Mouse (Mus musculus) intestine, embryonic 16.5 days (tissue): ENCODE measurements around the gene Foxp1. TPM values are rescaled to one million over a fixed set of nuclear protein-coding genes. Genes with fewer than 3 reads are reported as not detected.

Experiments
- ATAC-seq: fragments of 200-750 bp; cut with Nextera tagmentation; 2 replicates; pipeline ENCODE4 v1.8.0; 2017; ENCODE audit warnings: moderate TSS enrichment, moderate library complexity
- H3K27ac ChIP-seq: fragments of 300-500 bp; sonication (generic); 2 replicates; pipeline ENCODE4 v1.5.1; 2014; ENCODE audit warnings: mild to moderate bottlenecking, low read length
- H3K27me3 ChIP-seq: fragments of 300-500 bp; sonication (generic); replicated peaks from 2 replicates; pipeline ENCODE4 v1.6.1; 2014; ENCODE audit warnings: low read length, control low read depth, mixed read lengths; ENCODE audit not compliant: control insufficient read depth, insufficient read depth
- H3K36me3 ChIP-seq: fragments of 300-500 bp; sonication (generic); 2 replicates; pipeline ENCODE4 v1.6.1; 2014; ENCODE audit warnings: low read length, control low read depth; ENCODE audit not compliant: control insufficient read depth, insufficient read depth
- H3K4me1 ChIP-seq: fragments of 300-500 bp; sonication (generic); 2 replicates; pipeline ENCODE4 v1.6.1; 2014; ENCODE audit warnings: low read length, control low read depth, mixed read lengths; ENCODE audit not compliant: control insufficient read depth, insufficient read depth
- H3K4me2 ChIP-seq: fragments of 300-500 bp; sonication (generic); 2 replicates; pipeline ENCODE4 v1.6.1; 2014; ENCODE audit warnings: low read depth, low read length, control low read depth
- H3K4me3 ChIP-seq: fragments of 300-500 bp; sonication (generic); 2 replicates; pipeline ENCODE4 v1.5.1; 2014; ENCODE audit warnings: mild to moderate bottlenecking, low read length
- H3K9ac ChIP-seq: fragments of 300-500 bp; sonication (generic); 2 replicates; pipeline ENCODE4 v1.6.1; 2014; ENCODE audit warnings: low read depth, low read length
- H3K9me3 ChIP-seq: fragments of 300-500 bp; sonication (generic); 2 replicates; pipeline ENCODE4 v1.6.1; 2016; ENCODE audit warnings: low read length, control low read depth; ENCODE audit not compliant: control insufficient read depth
- WGBS: fragments of 180-500 bp; shearing (Covaris S2); extraction: QIAGEN DNeasy Blood & Tissue Kit; methylation state at CpG from one replicate; pipeline ENCODE4 v1.1.7; 2014; 5-methylcytosine and 5-hydroxymethylcytosine counted together
- polyA plus RNA-seq: library from polyadenylated mRNA; unstranded; fragments of >200 nt; fragmentation: Nextera tagmentation; extraction: Ambion mirVana; gene quantifications from 2 replicates; pipeline ENCODE4 v1.2.1, GENCODE M21; 2015

The Foxp1 gene
- polyA plus RNA-seq, 1 experiment from 2014 or later = 74.8 TPM

- Histone ChIP-seq H3K4me3 (no peak overlapping the region), H3K4me2 (no peak overlapping the region), H3K36me3 (no peaks in the 10 kb centered on the region), H3K9me3 (no peaks in the 10 kb centered on the region), H3K4me1 (peaks cover 34% of the 10 kb centered on the region), H3K27me3 (no peaks in the 10 kb centered on the region), H3K27ac (no peak overlapping the region), H3K9ac (no peak overlapping the region)
- ATAC-seq = no peak
- 53% methylated on average over 7 of the region's 7 CpGs for WGBS
These were observed 529.8 kb downstream of the Foxp1 start for GRCm38 (mm10) chr6:98992772-98993147.

GRCm38 (mm10) chr6:98991900-98992771 lies 530.4 kb downstream of the Foxp1 start:
- Histone ChIP-seq H3K9ac (no peak overlapping the region), H3K4me2 (no peak overlapping the region), H3K27me3 (no peaks in the 10 kb centered on the region), H3K36me3 (no peaks in the 10 kb centered on the region), H3K27ac (no peak overlapping the region), H3K9me3 (no peaks in the 10 kb centered on the region), H3K4me3 (no peak overlapping the region), H3K4me1 (peaks cover 34% of the 10 kb centered on the region)
- WGBS = 75% methylated on average over 5 of the region's 5 CpGs
- ATAC-seq = no peak

- WGBS = 78% methylated on average over 6 of the region's 6 CpGs
- Histone ChIP-seq H3K4me2 (no peak overlapping the region), H3K4me3 (no peak overlapping the region), H3K27ac (no peak overlapping the region), H3K27me3 (no peaks in the 10 kb centered on the region), H3K9ac (no peak overlapping the region), H3K9me3 (no peaks in the 10 kb centered on the region), H3K4me1 (peaks cover 14% of the 10 kb centered on the region), H3K36me3 (no peaks in the 10 kb centered on the region)
- ATAC-seq = no peak
These were observed 534.9 kb downstream of the Foxp1 start for GRCm38 (mm10) chr6:98987533-98988169.

GRCm38 (mm10) chr6:98985452-98985851 lies 537.1 kb downstream of the Foxp1 start:
- H3K4me1 ChIP-seq = peaks cover 4% of the 10 kb centered on the region
- no peak overlapping the region for H3K4me2 ChIP-seq
- no peaks in the 10 kb centered on the region for H3K9me3 ChIP-seq
- H3K27me3 ChIP-seq = no peaks in the 10 kb centered on the region
- WGBS = 78% methylated on average over 2 of the region's 2 CpGs
- no peak for ATAC-seq
- H3K36me3 ChIP-seq = no peaks in the 10 kb centered on the region
- H3K4me3 ChIP-seq = no peak overlapping the region
- no peak overlapping the region for H3K9ac ChIP-seq
- H3K27ac ChIP-seq = no peak overlapping the region

GRCm38 (mm10) chr6:98984626-98985025 lies 537.9 kb downstream of the Foxp1 start:
- Histone ChIP-seq H3K4me1 (peaks cover 4% of the 10 kb centered on the region), H3K36me3 (no peaks in the 10 kb centered on the region), H3K9me3 (no peaks in the 10 kb centered on the region), H3K27me3 (no peaks in the 10 kb centered on the region), H3K27ac (no peak overlapping the region), H3K9ac (no peak overlapping the region), H3K4me2 (no peak overlapping the region), H3K4me3 (no peak overlapping the region)
- no peak for ATAC-seq
- 74% methylated on average over 6 of the region's 6 CpGs for WGBS

- Histone ChIP-seq H3K4me1 (peaks cover 4% of the 10 kb centered on the region), H3K36me3 (no peaks in the 10 kb centered on the region), H3K9me3 (no peaks in the 10 kb centered on the region), H3K9ac (no peak overlapping the region), H3K4me2 (no peak overlapping the region), H3K4me3 (no peak overlapping the region), H3K27me3 (no peaks in the 10 kb centered on the region), H3K27ac (no peak overlapping the region)
- WGBS = 73% methylated on average over 2 of the region's 2 CpGs
- no peak for ATAC-seq
These were observed 538.5 kb downstream of the Foxp1 start for GRCm38 (mm10) chr6:98984026-98984425.

GRCm38 (mm10) chr6:98983311-98983838 lies 539.1 kb downstream of the Foxp1 start:
- no peak overlapping the region for H3K4me2 ChIP-seq
- H3K36me3 ChIP-seq = no peaks in the 10 kb centered on the region
- no peaks in the 10 kb centered on the region for H3K27me3 ChIP-seq
- no peaks in the 10 kb centered on the region; the same call in 1 of the 2 replicates for H3K4me1 ChIP-seq
- H3K9ac ChIP-seq = no peak overlapping the region
- ATAC-seq = no peak
- H3K9me3 ChIP-seq = no peaks in the 10 kb centered on the region
- no peak overlapping the region for H3K27ac ChIP-seq
- H3K4me3 ChIP-seq = no peak overlapping the region
- 82% methylated on average over 3 of the region's 3 CpGs for WGBS

GRCm38 (mm10) chr6:98981265-98981664 lies 541.3 kb downstream of the Foxp1 start:
- WGBS = 83% methylated on average over 6 of the region's 6 CpGs
- Histone ChIP-seq H3K9me3 (no peaks in the 10 kb centered on the region), H3K36me3 (peaks cover 10% of the 10 kb centered on the region; the same call in 1 of the 2 replicates), H3K4me1 (no peaks in the 10 kb centered on the region), H3K9ac (no peak overlapping the region), H3K27ac (no peak overlapping the region), H3K27me3 (no peaks in the 10 kb centered on the region), H3K4me3 (no peak overlapping the region), H3K4me2 (no peak overlapping the region)
- ATAC-seq = no peak

- Histone ChIP-seq H3K9me3 (no peaks in the 10 kb centered on the region), H3K4me3 (no peak overlapping the region), H3K9ac (no peak overlapping the region), H3K4me1 (no peaks in the 10 kb centered on the region), H3K36me3 (peaks cover 10% of the 10 kb centered on the region; the same call in 1 of the 2 replicates), H3K27me3 (no peaks in the 10 kb centered on the region), H3K27ac (no peak overlapping the region), H3K4me2 (no peak overlapping the region)
- WGBS = 77% methylated on average over 7 of the region's 7 CpGs
- ATAC-seq = no peak
These were observed 542.1 kb downstream of the Foxp1 start for GRCm38 (mm10) chr6:98980432-98980831.
